Mouse (Mus musculus): ENCODE measurements around the gene Aff3.

Aff3 gene

GRCm38 (mm10) chr1:38536929-38537540 is 127.7 kb downstream of the Aff3 start:
- no peak for DNase-seq

GRCm38 (mm10) chr1:38532581-38532980 is 132.2 kb downstream of the Aff3 start:
- no peak for DNase-seq

DNA sequence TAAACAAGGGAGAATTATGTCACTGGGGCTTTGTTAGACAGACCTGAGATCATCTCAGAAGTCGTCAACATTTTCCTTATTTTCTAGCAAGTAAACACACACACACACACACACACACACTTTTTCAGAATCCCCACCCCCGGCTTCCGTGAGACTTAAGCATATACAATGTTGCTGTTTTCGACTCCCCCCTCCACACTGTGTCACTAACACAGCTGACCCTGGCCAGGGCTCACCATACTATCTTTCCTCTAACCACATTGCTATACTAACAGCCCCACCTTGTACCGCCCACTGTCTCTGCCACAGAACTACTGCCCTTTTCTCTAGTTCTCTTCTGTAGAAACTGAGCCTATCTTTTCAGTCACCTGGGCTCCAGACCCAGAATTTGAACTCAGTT is 136.1 kb downstream of the Aff3 start:
- no peak for DNase-seq

DNA sequence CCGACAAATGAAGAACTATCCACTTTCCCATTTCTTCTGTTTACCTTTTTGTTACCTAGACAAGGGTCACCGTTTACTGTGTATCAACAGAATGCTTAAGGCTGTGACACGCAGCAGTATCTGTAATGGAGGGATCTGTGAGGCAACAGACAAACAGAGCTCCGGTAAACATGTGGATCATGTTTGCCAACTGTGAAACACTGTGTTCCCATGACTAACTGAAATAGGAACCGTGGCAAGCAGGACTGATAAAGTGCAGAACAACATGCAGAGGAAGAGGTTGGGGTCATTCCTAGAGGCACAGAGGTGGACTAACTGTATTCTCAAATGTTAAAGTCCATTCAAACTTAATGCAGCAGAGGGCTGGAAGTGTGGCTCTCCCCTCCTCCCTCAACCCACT is 138.2 kb downstream of the Aff3 start:
- DNase-seq: no peak

DNA sequence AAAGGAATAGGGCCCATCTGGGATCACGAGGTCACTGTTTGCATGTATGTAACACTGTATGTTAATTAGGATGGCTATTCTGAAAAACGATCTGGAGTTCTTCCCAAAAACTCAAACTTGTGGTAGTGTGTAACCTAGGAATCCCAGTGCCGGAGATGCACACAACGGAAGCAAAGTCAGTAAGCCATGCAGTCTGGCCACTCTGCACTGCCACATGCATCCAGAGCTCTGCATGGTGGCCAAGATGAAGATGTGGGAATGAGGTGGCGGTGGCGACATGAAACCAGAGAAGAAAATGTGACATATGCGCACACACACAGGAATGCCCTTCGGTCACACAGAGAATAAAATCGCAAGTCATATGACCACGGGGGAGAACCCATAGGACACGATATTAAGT is 143.1 kb downstream of the Aff3 start:
- no peak for DNase-seq

DNA sequence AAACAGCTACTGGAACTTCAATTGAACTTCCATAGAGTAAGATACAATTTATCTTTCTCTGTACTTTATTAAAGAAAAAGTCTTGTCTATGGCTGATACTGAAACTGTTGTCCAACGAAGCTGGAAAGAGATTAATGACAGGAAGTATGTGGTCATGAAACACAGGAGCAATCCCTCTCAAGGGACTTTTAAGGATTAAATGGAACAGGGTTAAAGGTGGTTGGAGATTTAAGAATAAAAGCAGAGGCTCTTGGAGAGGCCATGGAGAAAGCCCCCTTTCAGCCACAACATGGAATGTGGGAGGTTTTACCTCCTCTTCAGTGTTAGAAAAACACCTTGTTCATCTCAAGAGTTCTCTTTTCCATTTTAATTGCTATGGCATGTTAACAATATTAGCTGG is 148.5 kb downstream of the Aff3 start:
- DNase-seq: no peak

GRCm38 (mm10) chr1:38514634-38515011 is 150.1 kb downstream of the Aff3 start:
- DNase-seq: no peak

GRCm38 (mm10) chr1:38513970-38514633 is 150.7 kb downstream of the Aff3 start:
- DNase-seq: no peak

DNA sequence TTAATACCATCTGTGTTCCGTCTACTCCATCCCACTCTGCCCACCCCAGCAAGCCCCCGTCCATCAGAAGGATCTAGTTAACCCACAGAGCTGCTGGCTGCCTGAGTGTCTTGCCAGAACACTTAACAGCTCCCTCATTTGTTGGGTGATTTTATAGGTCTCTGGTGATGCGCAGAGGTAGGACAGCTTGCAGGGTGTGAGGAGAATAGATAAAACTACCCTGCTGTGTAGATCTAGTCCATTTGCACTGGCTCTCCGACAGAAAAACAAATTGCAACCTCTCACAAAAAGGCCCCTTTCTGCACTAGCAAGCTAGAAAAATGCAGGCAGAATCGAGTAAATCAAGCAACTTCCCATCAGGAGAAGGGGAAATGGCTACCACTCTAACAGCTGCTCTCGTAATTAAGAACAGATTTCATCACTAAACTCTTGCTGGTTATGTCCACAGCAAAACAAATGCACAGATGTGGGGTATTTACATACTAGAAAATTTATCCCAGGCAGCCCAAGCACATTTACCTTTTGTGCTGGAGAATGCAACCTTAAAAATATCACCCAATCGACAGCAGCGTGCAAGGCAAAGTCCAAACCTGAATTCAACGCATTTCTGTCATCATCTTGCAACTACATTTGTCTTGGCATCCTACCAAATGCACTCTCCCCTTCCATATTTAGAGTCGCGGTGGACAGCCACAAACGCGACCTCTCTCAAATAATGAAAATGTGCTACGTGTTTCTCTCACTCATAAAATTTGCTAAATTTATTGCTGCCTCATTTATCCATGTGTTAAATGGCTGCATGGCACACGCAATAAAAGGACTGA is 152.3 kb downstream of the Aff3 start:
- DNase-seq: no peak

GRCm38 (mm10) chr1:38511076-38511475 is 153.7 kb downstream of the Aff3 start:
- DNase-seq: no peak

GRCm38 (mm10) chr1:38509301-38509700 is 155.5 kb downstream of the Aff3 start:
- DNase-seq: no peak

DNA sequence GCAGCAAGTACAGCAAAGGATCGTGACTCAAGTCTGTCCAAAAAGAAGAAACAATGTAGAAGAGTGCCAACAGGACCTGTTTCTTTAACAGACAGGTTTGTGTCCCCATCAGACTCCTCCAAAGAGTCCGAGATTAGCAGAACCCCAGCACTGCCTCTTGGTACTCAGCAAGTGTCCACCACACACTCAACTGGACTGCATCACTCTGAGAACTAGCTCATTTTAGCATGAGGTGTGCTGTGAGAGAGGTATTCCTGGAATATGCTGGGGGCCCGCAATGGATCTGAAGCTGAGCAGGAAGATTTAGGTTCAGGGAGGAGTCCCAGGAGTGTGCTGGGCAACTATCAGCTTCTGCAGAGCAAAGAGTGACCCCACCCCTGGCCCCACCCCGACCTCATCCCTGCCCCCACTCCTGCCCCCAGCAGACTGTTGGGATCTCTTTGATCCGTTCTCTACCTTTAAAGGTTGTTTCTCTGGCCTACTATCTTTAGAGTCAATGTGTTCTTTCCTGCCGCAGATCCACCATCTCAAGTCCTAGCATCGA is 157.0 kb downstream of the Aff3 start:
- no peak for DNase-seq

- DNase-seq: no peak
Measured at GRCm38 (mm10) chr1:38506396-38506795, 158.4 kb downstream of the Aff3 start.

GRCm38 (mm10) chr1:38503431-38504089 is 161.2 kb downstream of the Aff3 start:
- DNase-seq: no peak

DNA sequence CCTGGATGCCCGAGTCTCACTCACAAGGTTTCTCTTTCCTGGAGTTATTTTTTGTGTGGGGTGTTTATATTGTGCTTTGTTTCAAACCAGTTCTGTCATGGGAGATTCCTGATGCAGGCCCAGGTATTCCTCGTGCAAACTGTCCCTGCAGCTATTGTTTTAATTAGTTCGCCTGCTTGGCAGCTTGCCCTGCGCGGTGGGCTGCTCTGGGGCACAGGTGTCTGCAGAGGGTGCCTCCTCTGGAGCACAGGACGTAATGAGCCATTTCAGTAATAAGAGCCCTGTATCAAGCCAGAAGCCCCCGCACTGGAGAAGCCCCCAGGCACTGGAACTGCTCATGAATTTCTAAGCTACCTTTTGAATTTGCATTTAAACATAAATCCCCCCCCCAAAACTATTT is 162.0 kb downstream of the Aff3 start:
- no peak for DNase-seq

DNA sequence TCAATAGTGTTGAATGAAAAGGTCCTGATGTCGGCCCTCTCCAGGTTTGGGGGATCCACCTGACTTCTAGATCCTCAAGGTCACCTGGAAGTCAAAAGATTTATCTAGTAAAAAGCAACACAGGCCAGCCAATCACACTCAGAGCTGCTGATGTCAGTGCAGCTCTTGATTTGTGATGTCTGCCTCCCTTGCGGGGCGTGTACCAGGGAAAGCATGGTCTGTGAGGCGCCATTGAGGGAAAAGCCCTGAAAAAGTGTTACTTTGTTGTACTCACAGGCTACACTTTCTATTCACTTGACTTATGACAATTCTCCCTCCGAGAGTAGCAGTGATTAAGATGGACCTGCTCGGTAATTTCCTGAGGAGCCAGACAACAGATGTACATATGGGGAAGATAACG is 163.5 kb downstream of the Aff3 start:
- no peak for DNase-seq

DNA sequence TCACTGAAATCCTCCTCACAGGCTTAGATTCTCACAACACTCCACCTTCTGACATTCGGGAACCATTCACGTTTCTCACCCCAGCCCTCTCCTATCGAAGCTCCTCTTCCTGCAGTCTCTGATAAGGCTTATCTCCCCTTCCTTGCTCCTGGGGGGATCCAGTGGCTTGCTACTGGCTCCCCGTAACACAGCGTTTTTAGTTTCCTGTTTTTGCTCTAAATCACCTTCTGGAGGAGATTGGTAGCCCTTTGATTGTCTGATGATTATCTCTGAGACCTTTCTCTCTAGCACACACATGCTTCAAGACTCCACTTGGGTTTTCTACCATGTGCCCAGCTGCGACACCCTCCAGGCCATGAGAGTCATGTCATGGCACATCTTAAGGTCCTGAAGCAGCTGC is 165.3 kb downstream of the Aff3 start:
- DNase-seq: no peak

- DNase-seq: no peak
Measured at GRCm38 (mm10) chr1:38497576-38497975, 167.2 kb downstream of the Aff3 start.

DNA sequence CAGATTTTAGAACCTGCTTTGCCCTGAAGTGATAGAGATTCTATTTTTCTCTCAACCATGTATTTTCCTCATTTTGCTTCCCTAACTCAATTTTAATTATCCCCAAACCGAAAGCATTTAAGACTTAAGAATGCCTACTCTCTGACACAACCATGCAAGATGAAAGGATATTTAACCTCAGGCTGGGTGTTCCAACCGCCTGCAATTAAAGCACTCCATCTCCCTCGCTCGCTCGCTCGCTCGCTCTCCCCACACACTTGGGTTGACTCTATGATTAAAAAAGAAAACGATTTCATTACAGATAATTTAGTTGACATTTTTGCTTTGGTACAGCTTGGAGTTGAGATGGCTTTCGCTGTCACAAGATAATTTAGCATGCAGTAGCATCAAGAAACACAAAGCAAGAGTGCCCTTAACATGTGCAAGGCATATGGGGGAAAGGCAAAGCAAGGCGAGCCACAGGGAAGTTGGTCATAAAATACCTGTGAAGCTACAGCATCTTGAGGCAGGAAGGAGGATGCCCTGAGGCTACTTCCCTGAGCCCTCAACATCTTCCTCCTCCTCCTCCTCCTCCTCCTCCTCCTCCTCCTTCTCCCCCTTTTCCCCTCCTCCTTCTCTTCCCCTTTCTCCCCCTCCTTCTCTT is 167.7 kb downstream of the Aff3 start:
- no peak for DNase-seq

DNA sequence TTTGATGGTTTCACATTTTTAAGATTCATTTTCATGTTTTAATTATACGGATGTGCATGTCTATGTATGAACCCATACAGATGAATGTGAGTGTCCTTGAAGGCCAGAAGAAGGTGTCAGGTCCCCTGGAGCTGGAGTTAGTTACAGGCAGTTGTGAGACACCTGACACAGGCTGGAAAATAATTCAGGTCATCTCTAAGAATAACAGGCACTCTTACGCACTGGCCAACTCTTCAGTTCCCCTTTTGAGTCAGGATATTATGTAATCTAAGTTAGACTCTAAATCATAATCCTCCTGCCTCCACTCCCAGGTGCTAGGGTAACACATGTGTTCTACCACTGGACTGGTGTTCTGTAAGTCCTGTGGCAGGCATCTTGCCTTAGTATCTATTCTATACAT is 169.5 kb downstream of the Aff3 start:
- no peak for DNase-seq

- no peak for DNase-seq
Measured at GRCm38 (mm10) chr1:38489733-38490132, 175.0 kb downstream of the Aff3 start.

GRCm38 (mm10) chr1:38488667-38489210 is 176.0 kb downstream of the Aff3 start:
- no peak for DNase-seq
